Mouse (Mus musculus) cerebellum, adult 2 months (tissue): ENCODE measurements around the gene Tradd.

ENCODE experiments used
- CTCF ChIP-seq: fragments of 200-500 bp; IDR thresholded peaks from 2 replicates; pipeline ENCODE4 v1.5.1; 2011; ENCODE audit warnings: low read depth, mild to moderate bottlenecking, control low read depth, low read length, moderate library complexity, borderline replicate concordance; ENCODE audit not compliant: insufficient read depth
- POLR2A ChIP-seq: fragments of 200-500 bp; IDR thresholded peaks from 2 replicates; pipeline ENCODE4 v1.6.1; 2011; ENCODE audit warnings: low read length, control low read depth, borderline replicate concordance; ENCODE audit not compliant: insufficient read depth

- TF ChIP-seq POLR2A (no peak), CTCF (no peak)
Observed at GRCm38 (mm10) chr8:105285514-105285913, 21.1 kb upstream of the Tradd start.
